Mouse (Mus musculus) heart, postnatal 0 days (tissue): ENCODE data around the gene Osbpl3. TPM values are rescaled to one million over a fixed set of nuclear protein-coding genes. Genes with fewer than 3 reads are reported as not detected.

Experiments
- ATAC-seq: fragments of 200-750 bp; cut with Nextera tagmentation; 2 replicates; pipeline ENCODE4 v1.8.0; 2017; ENCODE audit warnings: low read depth, moderate number of reproducible peaks, moderate library complexity; ENCODE audit not compliant: insufficient read depth
- DNase-seq: peaks from one replicate; pipeline ENCODE4 v3.0.0-alpha.2; 2016; ENCODE audit warnings: low spot score
- H3K27ac ChIP-seq: fragments of 300-500 bp; sonication (generic); 2 replicates; pipeline ENCODE4 v1.5.1; 2014; ENCODE audit warnings: low read depth, mild to moderate bottlenecking
- H3K27me3 ChIP-seq: fragments of 300-500 bp; sonication (generic); 2 replicates; pipeline ENCODE4 v1.6.1; 2014; ENCODE audit warnings: low read length, mixed read lengths; ENCODE audit not compliant: control insufficient read depth, insufficient read depth
- H3K36me3 ChIP-seq: fragments of 300-500 bp; sonication (generic); replicated peaks from 2 replicates; pipeline ENCODE4 v1.6.1; 2014; ENCODE audit warnings: low read length, mixed read lengths; ENCODE audit not compliant: control insufficient read depth, insufficient read depth
- H3K4me1 ChIP-seq: fragments of 300-500 bp; sonication (generic); 2 replicates; pipeline ENCODE4 v1.6.1; 2014; ENCODE audit warnings: antibody characterized with exemption; ENCODE audit not compliant: control insufficient read depth, insufficient read depth
- H3K4me2 ChIP-seq: fragments of 300-500 bp; sonication (generic); 2 replicates; pipeline ENCODE4 v1.6.1; 2014; ENCODE audit warnings: low read depth, mild to moderate bottlenecking, low read length, moderate library complexity
- H3K4me3 ChIP-seq: fragments of 300-500 bp; sonication (generic); 2 replicates; pipeline ENCODE4 v1.5.1; 2014; ENCODE audit warnings: low read depth, low read length
- H3K9ac ChIP-seq: fragments of 300-500 bp; sonication (generic); replicated peaks from 2 replicates; pipeline ENCODE4 v1.6.1; 2014; ENCODE audit warnings: low read depth, low read length, mixed read lengths
- H3K9me3 ChIP-seq: fragments of 300-500 bp; sonication (generic); replicated peaks from 2 replicates; pipeline ENCODE4 v1.6.1; 2016; ENCODE audit warnings: low read length; ENCODE audit not compliant: control insufficient read depth
- CTCF ChIP-seq: IDR thresholded peaks from 2 replicates; pipeline ENCODE4 v1.5.1; 2016; ENCODE audit warnings: antibody characterized with exemption, control low read depth, low read depth
- EP300 ChIP-seq: IDR thresholded peaks from 2 replicates; pipeline ENCODE4 v1.6.1; 2016; ENCODE audit warnings: antibody characterized with exemption, low read depth
- WGBS: fragments of 180-500 bp; shearing (Covaris S2); extraction: QIAGEN DNeasy Blood & Tissue Kit; methylation state at CpG from one replicate; pipeline ENCODE4 v1.1.7; 2014; 5-methylcytosine and 5-hydroxymethylcytosine counted together
- polyA plus RNA-seq: library from polyadenylated mRNA; unstranded; fragments of >200 nt; fragmentation: Nextera tagmentation; extraction: Ambion mirVana; gene quantifications from 2 replicates; pipeline ENCODE4 v1.2.1, GENCODE M21; 2015
- total RNA-seq: library from RNA; depleted of rRNA; stranded (reverse); fragments of >200 nt; gene quantifications from 2 replicates; pipeline ENCODE4 v1.2.3, GENCODE M21; 2014; ENCODE audit warnings: low replicate concordance

The Osbpl3 gene
- total and polyA plus RNA-seq, 2 experiments from 2014 or later = 13.9 to 20.9 TPM

DNA sequence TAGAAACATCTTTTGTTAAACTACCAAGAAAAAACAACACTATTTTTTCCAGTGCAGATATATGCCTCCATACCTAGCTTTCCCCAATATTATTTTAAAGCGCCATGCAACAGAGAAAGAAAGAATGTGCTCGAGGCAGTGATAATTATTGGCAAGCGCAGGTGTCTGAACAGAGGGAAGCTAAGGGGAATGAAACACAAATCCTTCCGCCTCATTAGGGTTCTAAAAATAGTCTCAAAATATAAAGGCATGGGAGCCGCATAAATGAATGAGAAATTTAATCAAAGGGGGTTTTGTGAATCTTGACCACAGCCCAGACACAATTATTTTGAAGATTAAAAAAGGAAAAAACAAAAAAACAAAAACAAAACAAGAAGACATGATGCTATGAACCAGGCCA, 23.5 kb downstream of the Osbpl3 start:
- H3K4me1 ChIP-seq = peaks cover 16% of the 10 kb centered on the region
- WGBS = 37% methylated on average over 5 of the region's 5 CpGs
- H3K36me3 ChIP-seq = no peaks in the 10 kb centered on the region
- H3K27me3 ChIP-seq = no peaks in the 10 kb centered on the region
- DNase-seq (no peak), ATAC-seq (no peak)
- H3K4me2 ChIP-seq = peak overlapping the region; percentile 25; the same call in 1 of the 2 replicates
- H3K9me3 ChIP-seq = no peaks in the 10 kb centered on the region; the same call in 1 of the 2 replicates
- H3K4me3 ChIP-seq = no peak overlapping the region
- H3K27ac ChIP-seq = no peak overlapping the region; the same call in 1 of the 2 replicates
- TF ChIP-seq CTCF (no peak), EP300 (no peak)
- no peak overlapping the region for H3K9ac ChIP-seq

DNA sequence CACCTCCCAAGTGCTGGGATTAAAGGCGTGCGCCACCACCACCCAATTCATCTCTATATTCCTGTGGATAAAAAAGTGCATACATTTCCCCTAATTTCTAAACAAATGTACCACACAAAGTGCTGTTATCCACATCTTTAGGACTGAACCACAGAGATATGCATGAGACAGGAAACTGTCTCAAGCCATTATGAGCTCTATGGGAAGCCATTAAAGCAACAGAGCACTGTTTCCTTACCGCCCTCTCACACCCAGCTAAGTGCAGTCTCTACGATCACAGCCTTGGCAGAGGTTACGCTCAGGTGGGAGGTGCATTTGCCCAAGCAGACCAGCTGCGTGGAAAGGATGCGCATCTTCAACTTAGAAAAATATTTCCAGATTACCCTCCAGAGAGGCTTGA, 26.7 kb downstream of the Osbpl3 start:
- 0 out of 2 replicates have a peak, but pooled peaks cover 3% of the 10 kb centered on the region for H3K36me3 ChIP-seq
- H3K4me1 ChIP-seq = peaks cover 8% of the 10 kb centered on the region
- no peak for ATAC-seq
- DNase-seq = no peak
- H3K27ac ChIP-seq = no peak overlapping the region
- no peaks in the 10 kb centered on the region for H3K27me3 ChIP-seq
- TF ChIP-seq CTCF = no peak
- TF ChIP-seq EP300 = no peak
- no peaks in the 10 kb centered on the region; the same call in 1 of the 2 replicates for H3K9me3 ChIP-seq
- WGBS = 86% methylated on average over 7 of the region's 7 CpGs
- no peak overlapping the region for H3K9ac ChIP-seq
- no peak overlapping the region for H3K4me2 ChIP-seq
- H3K4me3 ChIP-seq = no peak overlapping the region

DNA sequence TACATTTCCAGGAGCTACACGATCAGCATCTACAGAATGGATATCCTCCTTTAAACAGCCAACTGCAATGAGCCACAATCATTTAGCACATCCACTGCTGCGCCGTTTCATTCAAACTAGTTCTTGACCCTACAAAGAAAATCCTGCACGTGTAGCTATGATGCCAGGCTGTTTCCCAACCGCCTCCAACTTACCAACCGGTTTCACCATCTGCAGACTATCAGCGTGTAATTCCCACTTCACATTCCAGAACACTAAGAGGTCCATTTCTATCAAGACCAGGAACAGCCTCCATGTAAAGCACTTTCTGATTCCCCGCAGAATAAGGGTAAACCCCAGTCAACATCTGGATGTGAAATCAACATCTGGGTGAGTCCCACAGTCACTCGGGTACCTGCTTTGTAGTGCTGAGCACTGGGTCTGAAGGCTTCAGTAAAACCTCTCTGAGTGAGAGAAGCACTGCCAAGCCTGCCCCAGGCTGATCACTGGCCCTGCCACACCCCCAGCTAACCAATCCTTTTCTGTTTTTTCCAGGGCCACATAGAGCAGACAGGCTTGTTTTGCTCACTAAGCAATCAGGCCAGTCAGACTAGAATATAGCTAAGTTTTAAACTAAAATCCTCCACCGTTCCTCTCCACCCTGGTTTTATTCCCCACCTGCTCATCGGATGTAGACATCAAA, 28.8 kb downstream of the Osbpl3 start:
- Histone ChIP-seq H3K4me3 (no peak overlapping the region), H3K9ac (no peak overlapping the region), H3K9me3 (no peaks in the 10 kb centered on the region), H3K27me3 (no peaks in the 10 kb centered on the region), H3K4me1 (no peaks in the 10 kb centered on the region), H3K27ac (no peak overlapping the region), H3K4me2 (no peak overlapping the region), H3K36me3 (0 out of 2 replicates have a peak, but pooled peaks cover 3% of the 10 kb centered on the region)
- WGBS = 69% methylated on average over 11 of the region's 11 CpGs
- no peak for DNase-seq
- ATAC-seq = no peak
- no peak for TF ChIP-seq CTCF
- TF ChIP-seq EP300 = no peak

DNA sequence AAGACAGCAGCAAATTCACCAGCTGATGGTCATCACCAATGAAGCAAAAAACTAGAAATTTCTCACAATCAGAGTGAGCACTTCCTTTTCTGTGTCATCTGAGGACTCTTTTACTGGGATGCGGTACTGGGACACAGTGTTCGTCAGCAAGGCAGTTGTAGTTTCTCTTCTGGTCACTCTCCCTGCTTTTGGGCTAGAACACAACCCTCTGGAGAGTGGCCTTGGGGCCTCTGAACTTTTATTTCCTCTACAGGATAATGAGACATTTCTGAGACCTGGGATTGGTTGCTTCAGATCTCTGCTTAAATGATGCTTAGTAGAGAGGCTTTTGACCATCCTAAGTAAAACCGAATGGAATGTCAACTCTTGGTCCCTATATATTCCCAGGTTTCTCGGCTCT, 29.4 kb downstream of the Osbpl3 start:
- Histone ChIP-seq H3K9me3 (no peaks in the 10 kb centered on the region), H3K4me3 (no peak overlapping the region), H3K4me1 (no peaks in the 10 kb centered on the region), H3K9ac (no peak overlapping the region), H3K36me3 (0 out of 2 replicates have a peak, but pooled peaks cover 3% of the 10 kb centered on the region), H3K27me3 (no peaks in the 10 kb centered on the region), H3K27ac (no peak overlapping the region), H3K4me2 (no peak overlapping the region)
- DNase-seq (no peak), ATAC-seq (no peak)
- WGBS = 87% methylated on average over 4 of the region's 4 CpGs
- TF ChIP-seq EP300 (no peak), CTCF (no peak)

DNA sequence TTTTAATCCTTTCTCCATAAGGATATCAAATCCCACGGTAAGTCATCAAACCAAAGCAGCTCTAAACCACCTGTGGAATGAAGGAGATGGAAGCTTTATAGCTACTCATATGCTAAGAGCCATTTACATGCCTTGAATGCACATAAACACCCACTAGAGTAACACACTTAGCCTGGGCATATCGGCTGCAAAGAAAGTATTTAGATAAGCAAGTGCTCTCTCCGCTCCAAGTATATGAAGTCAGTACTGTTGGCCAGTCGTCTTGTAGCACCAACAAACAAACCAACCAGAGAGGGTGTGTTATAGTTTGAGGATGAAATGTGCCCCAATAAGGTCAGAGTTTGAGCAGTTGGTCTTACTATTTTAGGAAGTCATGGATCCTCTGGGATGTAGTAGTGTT, 31.7 kb downstream of the Osbpl3 start:
- no peak for ATAC-seq
- TF ChIP-seq EP300 (no peak), CTCF (no peak)
- H3K27ac ChIP-seq = no peak overlapping the region
- no peaks in the 10 kb centered on the region for H3K4me1 ChIP-seq
- H3K36me3 ChIP-seq = 0 out of 2 replicates have a peak, but pooled peaks cover 3% of the 10 kb centered on the region
- H3K9me3 ChIP-seq = no peaks in the 10 kb centered on the region
- no peak for DNase-seq
- no peak overlapping the region for H3K4me2 ChIP-seq
- 52% methylated on average over 4 of the region's 4 CpGs for whole genome bisulfite sequencing
- H3K4me3 ChIP-seq = no peak overlapping the region
- H3K9ac ChIP-seq = no peak overlapping the region
- H3K27me3 ChIP-seq = no peaks in the 10 kb centered on the region

DNA sequence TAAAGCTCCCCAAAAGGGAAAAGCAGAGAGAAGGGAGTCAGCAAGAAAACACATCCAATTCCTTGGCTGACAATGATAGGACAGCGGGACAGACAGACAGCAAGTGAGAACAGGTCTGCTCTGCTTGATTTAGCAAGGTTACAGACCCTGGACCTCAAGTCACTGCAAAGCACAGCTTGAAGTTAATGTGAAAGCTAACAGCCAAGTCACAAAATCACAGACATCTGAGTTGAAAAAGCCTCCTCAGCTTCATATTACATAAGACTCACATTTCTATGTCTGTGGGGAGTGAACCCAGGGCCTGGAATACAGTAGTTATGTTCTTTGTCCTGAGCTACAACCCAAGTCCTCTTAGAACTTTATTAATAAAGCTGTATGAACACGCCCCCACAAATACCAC, 35.6 kb downstream of the Osbpl3 start:
- no peak for ATAC-seq
- WGBS = 88% methylated on average over 2 of the region's 2 CpGs

More for the DNA sequence above, 35.6 kb downstream of the Osbpl3 start:
- Histone ChIP-seq H3K36me3 (peaks cover 12% of the 10 kb centered on the region; the same call in 1 of the 2 replicates), H3K27me3 (no peaks in the 10 kb centered on the region), H3K9ac (no peak overlapping the region), H3K4me3 (no peak overlapping the region), H3K4me2 (no peak overlapping the region), H3K9me3 (no peaks in the 10 kb centered on the region), H3K27ac (no peak overlapping the region), H3K4me1 (no peaks in the 10 kb centered on the region; the same call in 1 of the 2 replicates)
- TF ChIP-seq EP300 = no peak
- no peak for TF ChIP-seq CTCF
- DNase-seq = no peak
